Mouse (Mus musculus) thymus, postnatal 10 days (tissue): ENCODE results near the gene Map3k3.
A peak's percentile ranks its signal among the peaks of the same experiment; 100 is the strongest.

Source experiments
- DNase-seq, 2 experiments: peaks; one replicate each; pipeline ENCODE4 v3.0.0; 2021; ENCODE audit warnings: low spot score in 2 of 2

Map3k3 gene

GRCm38 (mm10) chr11:106083708-106084701, at the start of gene Map3k3:
Gene Map3k3 (plus strand): TSS chr11:106084613.
- peak; percentile 97 to 98 for DNase-seq

GRCm38 (mm10) chr11:106034986-106035385, 49.4 kb upstream of the Map3k3 start:
- no peak for DNase-seq

- peak; percentile 96 to 97 for DNase-seq
Observed at GRCm38 (mm10) chr11:106036548-106037417, 47.6 kb upstream of the Map3k3 start, which contains the start of gene Dcaf7. Gene Dcaf7 (plus strand): TSS chr11:106036872.

GRCm38 (mm10) chr11:106037418-106037751, 47.0 kb upstream of the Map3k3 start:
- peak in 1 of 2 experiments; percentile 35 for DNase-seq

GRCm38 (mm10) chr11:106044349-106044748, 40.1 kb upstream of the Map3k3 start:
- no peak for DNase-seq

- no peak for DNase-seq
Observed at GRCm38 (mm10) chr11:106045256-106045655, 39.2 kb upstream of the Map3k3 start.

GRCm38 (mm10) chr11:106045780-106046179, 38.6 kb upstream of the Map3k3 start:
- DNase-seq = no peak

GRCm38 (mm10) chr11:106046584-106046983, 37.8 kb upstream of the Map3k3 start:
- DNase-seq = no peak

GRCm38 (mm10) chr11:106053921-106054320, 30.5 kb upstream of the Map3k3 start:
- no peak for DNase-seq

- DNase-seq = no peak
Observed at GRCm38 (mm10) chr11:106054600-106054999, 29.8 kb upstream of the Map3k3 start.

GRCm38 (mm10) chr11:106055341-106055740, 29.1 kb upstream of the Map3k3 start:
- no peak for DNase-seq

- DNase-seq = peak; percentile 54 to 56
Observed at GRCm38 (mm10) chr11:106056819-106057491, 27.5 kb upstream of the Map3k3 start.

GRCm38 (mm10) chr11:106058020-106058419, 26.4 kb upstream of the Map3k3 start:
- DNase-seq = no peak

GRCm38 (mm10) chr11:106060549-106060948, 23.9 kb upstream of the Map3k3 start:
- DNase-seq = no peak

- no peak for DNase-seq
Observed at GRCm38 (mm10) chr11:106061311-106061710, 23.1 kb upstream of the Map3k3 start.

GRCm38 (mm10) chr11:106063756-106064155, 20.7 kb upstream of the Map3k3 start:
- no peak for DNase-seq

GRCm38 (mm10) chr11:106065073-106065922, 19.1 kb upstream of the Map3k3 start:
- DNase-seq = no peak

GRCm38 (mm10) chr11:106065923-106066571, 18.4 kb upstream of the Map3k3 start, which contains the start of gene Taco1:
Gene Taco1 (plus strand): TSS chr11:106066061.
- DNase-seq = peak; percentile 78 to 87

- DNase-seq = peak in 1 of 2 experiments; percentile 69
Observed at GRCm38 (mm10) chr11:106066616-106067015, 17.8 kb upstream of the Map3k3 start.

- no peak for DNase-seq
Observed at GRCm38 (mm10) chr11:106073774-106074173, 10.6 kb upstream of the Map3k3 start.
